Mouse (Mus musculus): ENCODE data around the gene Srpr.

The Srpr gene

GRCm38 (mm10) chr9:35262418-35262817, 62.4 kb downstream of the Srpr start:
- DNase-seq (ENCODE audit: low spot score in 2 of 2), result no peak

GRCm38 (mm10) chr9:35263431-35263830, 63.5 kb downstream of the Srpr start:
- no peak for DNase-seq (ENCODE audit: low spot score in 2 of 2)

GRCm38 (mm10) chr9:35264509-35264908, 64.5 kb downstream of the Srpr start:
- DNase-seq (ENCODE audit: low spot score in 2 of 2), result no peak

GRCm38 (mm10) chr9:35267146-35267975, 67.4 kb downstream of the Srpr start, which contains the start of the genes Fam118b and Rpusd4:
Fam118b (minus strand) TSS chr9:35267805.
Rpusd4 (plus strand) TSS chr9:35267865.
- DNase-seq (ENCODE audit: low spot score in 2 of 2), result peak; percentile 84 to 90

GRCm38 (mm10) chr9:35267976-35268715, 68.2 kb downstream of the Srpr start:
- DNase-seq (ENCODE audit: low spot score in 2 of 2), result no peak

- DNase-seq (ENCODE audit: low spot score in 2 of 2), result no peak
Measured at GRCm38 (mm10) chr9:35277855-35278365, 77.9 kb downstream of the Srpr start.

- DNase-seq (ENCODE audit: low spot score in 2 of 2), result no peak
Measured at GRCm38 (mm10) chr9:35278451-35278850, 78.5 kb downstream of the Srpr start.

GRCm38 (mm10) chr9:35282006-35282850, 82.3 kb downstream of the Srpr start:
- peak; percentile 27 to 52 for DNase-seq (ENCODE audit: low spot score in 2 of 2)

- DNase-seq (ENCODE audit: low spot score in 2 of 2), result no peak
Measured at GRCm38 (mm10) chr9:35282851-35283200, 82.9 kb downstream of the Srpr start.

GRCm38 (mm10) chr9:35283415-35284069, 83.6 kb downstream of the Srpr start:
- no peak for DNase-seq (ENCODE audit: low spot score in 2 of 2)

- no peak for DNase-seq (ENCODE audit: low spot score in 2 of 2)
Measured at GRCm38 (mm10) chr9:35284351-35284750, 84.4 kb downstream of the Srpr start.

- DNase-seq (ENCODE audit: low spot score in 2 of 2), result no peak
Measured at GRCm38 (mm10) chr9:35286351-35286750, 86.4 kb downstream of the Srpr start.

- no peak for DNase-seq (ENCODE audit: low spot score in 2 of 2)
Measured at GRCm38 (mm10) chr9:35289992-35290391, 90.0 kb downstream of the Srpr start.

GRCm38 (mm10) chr9:35290417-35290816, 90.4 kb downstream of the Srpr start:
- no peak for DNase-seq (ENCODE audit: low spot score in 2 of 2)

GRCm38 (mm10) chr9:35290916-35291315, 90.9 kb downstream of the Srpr start:
- DNase-seq (ENCODE audit: low spot score in 2 of 2), result no peak

- DNase-seq (ENCODE audit: low spot score in 2 of 2), result no peak
Measured at GRCm38 (mm10) chr9:35293465-35293864, 93.5 kb downstream of the Srpr start.
